Mouse (Mus musculus): ENCODE results near the gene Hist2h2ab.

DNA sequence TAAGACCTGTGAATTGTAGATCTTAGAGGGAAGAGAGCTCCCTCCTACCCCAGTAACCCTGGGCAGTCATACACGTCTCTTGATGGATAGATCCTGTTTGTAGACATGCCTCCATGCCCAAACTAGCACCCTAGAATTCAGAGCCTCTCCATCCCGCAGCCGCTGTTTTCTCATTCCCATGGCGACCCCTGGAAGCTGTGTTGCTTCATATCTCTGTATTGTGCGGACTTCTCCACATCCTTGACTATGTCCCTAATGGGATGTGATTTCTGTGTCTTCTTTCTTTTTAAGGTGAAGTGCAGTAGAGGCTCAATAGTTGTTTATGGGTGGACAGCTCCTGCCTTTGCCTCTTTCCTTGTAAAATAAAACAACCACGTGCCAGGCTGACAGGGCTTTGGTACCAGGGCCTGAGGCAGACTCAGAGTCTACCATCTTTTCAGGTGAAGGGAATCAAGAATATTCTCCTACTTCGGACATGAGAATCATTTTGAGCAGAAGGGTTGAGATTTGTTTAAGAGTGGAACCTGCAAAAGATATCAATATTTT lies 44.8 kb downstream of the Hist2h2ab start:
- no peak for TF ChIP-seq MAFK (IDR thresholded peaks at IDR 0.05; ENCODE audit: insufficient read depth, low read depth, low read length)
- TF ChIP-seq ZC3H11A (IDR thresholded peaks at IDR 0.05; ENCODE audit: borderline replicate concordance, low read depth, low read length) = no peak
- TF ChIP-seq ZNF384 (IDR thresholded peaks at IDR 0.05; ENCODE audit: low read depth, low read length) = no peak
- no peak for TF ChIP-seq HCFC1 (IDR thresholded peaks at IDR 0.05; ENCODE audit: borderline replicate concordance, insufficient read depth, low read length)
- no peak for TF ChIP-seq CHD2 (IDR thresholded peaks at IDR 0.05; ENCODE audit: low read depth, low read length)

Measured in ES-E14 (cell line).